Mouse (Mus musculus) midbrain, embryonic 10.5 days (tissue): ENCODE measurements at regions not wholly inside any gene's neighbourhood (a gene's known extent, or its start where the extent isn't known, plus 50 kb on each side); places are given as distances from the start of the nearest gene placed in this dataset.
"Not testable (repeated sequence)": the region's sequence is repeated elsewhere in the genome, so short reads cannot be mapped to it uniquely, and the experiment has no call there.

ENCODE experiments used
- DNase-seq: peaks from one replicate; pipeline ENCODE4 v3.0.0-alpha.2; 2017; ENCODE audit warnings: low spot score
- H3K27ac ChIP-seq: fragments of 300-500 bp; sonication (generic); replicated peaks from 2 replicates; pipeline ENCODE4 v1.5.1; 2016; ENCODE audit warnings: mild to moderate bottlenecking
- H3K27me3 ChIP-seq: fragments of 300-500 bp; sonication (generic); 2 replicates; pipeline ENCODE4 v1.6.1; 2016; ENCODE audit warnings: low read depth, mild to moderate bottlenecking; ENCODE audit not compliant: poor library complexity, severe bottlenecking
- H3K36me3 ChIP-seq: fragments of 300-500 bp; sonication (generic); 2 replicates; pipeline ENCODE4 v1.6.1; 2016; ENCODE audit warnings: mild to moderate bottlenecking, moderate library complexity
- H3K4me1 ChIP-seq: fragments of 300-500 bp; sonication (generic); 2 replicates; pipeline ENCODE4 v1.6.1; 2016
- H3K4me3 ChIP-seq: fragments of 300-500 bp; sonication (generic); 2 replicates; pipeline ENCODE4 v1.5.1; 2016; ENCODE audit warnings: mild to moderate bottlenecking, moderate library complexity
- H3K9me3 ChIP-seq: fragments of 300-500 bp; sonication (generic); replicated peaks from 2 replicates; pipeline ENCODE4 v1.6.1; 2016; ENCODE audit warnings: mild to moderate bottlenecking
- WGBS: fragments of 180-500 bp; shearing (Covaris S2); methylation state at CpG from one replicate; pipeline ENCODE4 v1.1.7; 2016; 5-methylcytosine and 5-hydroxymethylcytosine counted together

- H3K4me1 ChIP-seq = peaks cover 16% of the 10 kb centered on the region
- H3K4me3 ChIP-seq = no peak overlapping the region
- H3K27me3 ChIP-seq = peaks cover 4% of the 10 kb centered on the region; the same call in 1 of the 2 replicates
- H3K36me3 ChIP-seq = no peaks in the 10 kb centered on the region
- no peak for DNase-seq
- no peaks in the 10 kb centered on the region for H3K9me3 ChIP-seq
- 77% methylated on average over 7 of the region's 7 CpGs for WGBS
- no peak overlapping the region for H3K27ac ChIP-seq
Measured at GRCm38 (mm10) chr17:14144082-14144481, 60.0 kb downstream of the Dact2 start.

- Histone ChIP-seq H3K27me3 (no peaks in the 10 kb centered on the region), H3K4me3 (no peak overlapping the region), H3K36me3 (no peaks in the 10 kb centered on the region), H3K27ac (no peak overlapping the region), H3K4me1 (peaks cover 16% of the 10 kb centered on the region), H3K9me3 (no peaks in the 10 kb centered on the region)
- no peak for DNase-seq
- WGBS = 75% methylated on average over 5 of the region's 5 CpGs
Measured at GRCm38 (mm10) chr17:14141669-14142068, 62.4 kb downstream of the Dact2 start.

GRCm38 (mm10) chr17:14140266-14140665 lies 63.8 kb downstream of the Dact2 start:
- no peak for DNase-seq
- Histone ChIP-seq H3K27me3 (no peaks in the 10 kb centered on the region), H3K9me3 (no peaks in the 10 kb centered on the region), H3K36me3 (no peaks in the 10 kb centered on the region), H3K4me1 (peaks cover 16% of the 10 kb centered on the region), H3K27ac (no peak overlapping the region), H3K4me3 (no peak overlapping the region)
- WGBS = 77% methylated on average over 2 of the region's 2 CpGs

GRCm38 (mm10) chr17:14138941-14139340 lies 65.2 kb downstream of the Dact2 start:
- no peak overlapping the region for H3K4me3 ChIP-seq
- H3K36me3 ChIP-seq = no peaks in the 10 kb centered on the region
- no peak for DNase-seq
- peaks cover 16% of the 10 kb centered on the region for H3K4me1 ChIP-seq
- no peak overlapping the region for H3K27ac ChIP-seq
- no peaks in the 10 kb centered on the region for H3K27me3 ChIP-seq
- WGBS = 88% methylated on average over 5 of the region's 5 CpGs
- H3K9me3 ChIP-seq = no peaks in the 10 kb centered on the region

GRCm38 (mm10) chr17:14136702-14137315 lies 67.3 kb downstream of the Dact2 start:
- peaks cover 10% of the 10 kb centered on the region for H3K4me1 ChIP-seq

GRCm38 (mm10) chr17:14134604-14135003 lies 69.5 kb downstream of the Dact2 start:
- no peak overlapping the region for H3K4me3 ChIP-seq
- H3K27ac ChIP-seq = no peak overlapping the region
- no peaks in the 10 kb centered on the region for H3K9me3 ChIP-seq
- no peaks in the 10 kb centered on the region for H3K4me1 ChIP-seq
- WGBS = 80% methylated on average over 3 of the region's 3 CpGs
- no peaks in the 10 kb centered on the region for H3K27me3 ChIP-seq
- no peaks in the 10 kb centered on the region for H3K36me3 ChIP-seq
- DNase-seq = no peak

More at GRCm38 (mm10) chr17:14136702-14137315, 67.3 kb downstream of the Dact2 start:
- H3K27ac ChIP-seq = no peak overlapping the region
- WGBS = 66% methylated on average over 6 of the region's 6 CpGs
- H3K27me3 ChIP-seq = no peaks in the 10 kb centered on the region
- no peak overlapping the region for H3K4me3 ChIP-seq
- DNase-seq = peak; percentile 26
- H3K9me3 ChIP-seq = no peaks in the 10 kb centered on the region
- H3K36me3 ChIP-seq = no peaks in the 10 kb centered on the region

GRCm38 (mm10) chr17:14133986-14134385 lies 70.1 kb downstream of the Dact2 start:
- 81% methylated on average over 2 of the region's 2 CpGs for WGBS
- H3K27ac ChIP-seq = no peak overlapping the region
- H3K4me3 ChIP-seq = no peak overlapping the region
- DNase-seq = no peak
- H3K9me3 ChIP-seq = no peaks in the 10 kb centered on the region
- H3K4me1 ChIP-seq = no peaks in the 10 kb centered on the region
- no peaks in the 10 kb centered on the region for H3K27me3 ChIP-seq
- no peaks in the 10 kb centered on the region for H3K36me3 ChIP-seq

GRCm38 (mm10) chr17:14127031-14127430 lies 67.7 kb upstream of the Gm7358 start:
- not testable (repeated sequence) for H3K4me1 ChIP-seq, H3K27ac ChIP-seq, H3K4me3 ChIP-seq, H3K27me3 ChIP-seq, DNase-seq, H3K9me3 ChIP-seq, H3K36me3 ChIP-seq
- WGBS = 31% methylated on average over 2 of the region's 2 CpGs

GRCm38 (mm10) chr17:14118863-14119262 lies 59.5 kb upstream of the Gm7358 start:
- no peaks in the 10 kb centered on the region for H3K36me3 ChIP-seq
- H3K9me3 ChIP-seq = no peaks in the 10 kb centered on the region
- DNase-seq = no peak
- H3K27ac ChIP-seq = no peak overlapping the region
- H3K4me1 ChIP-seq = no peaks in the 10 kb centered on the region
- H3K4me3 ChIP-seq = no peak overlapping the region
- whole genome bisulfite sequencing = 92% methylated on average over 3 of the region's 3 CpGs
- H3K27me3 ChIP-seq = no peaks in the 10 kb centered on the region

- no peaks in the 10 kb centered on the region for H3K9me3 ChIP-seq
- no peak overlapping the region for H3K27ac ChIP-seq
- WGBS = 88% methylated on average over 2 of the region's 2 CpGs
- H3K27me3 ChIP-seq = no peaks in the 10 kb centered on the region
- H3K4me1 ChIP-seq = no peaks in the 10 kb centered on the region
- no peak for DNase-seq
- H3K36me3 ChIP-seq = no peaks in the 10 kb centered on the region
- no peak overlapping the region for H3K4me3 ChIP-seq
Measured at GRCm38 (mm10) chr17:14116223-14116622, 56.9 kb upstream of the Gm7358 start.

GRCm38 (mm10) chr17:14114856-14115255 lies 55.5 kb upstream of the Gm7358 start:
- DNase-seq = no peak
- Histone ChIP-seq H3K4me3 (no peak overlapping the region), H3K9me3 (no peaks in the 10 kb centered on the region), H3K27ac (no peak overlapping the region), H3K27me3 (no peaks in the 10 kb centered on the region), H3K36me3 (no peaks in the 10 kb centered on the region), H3K4me1 (no peaks in the 10 kb centered on the region)
- 77% methylated on average over 2 of the region's 2 CpGs for WGBS

GRCm38 (mm10) chr17:14111692-14112091 lies 52.4 kb upstream of the Gm7358 start:
- 27% methylated on average over 1 of the region's 1 CpGs for WGBS

More at GRCm38 (mm10) chr17:14111692-14112091, 52.4 kb upstream of the Gm7358 start:
- H3K4me3 ChIP-seq, H3K27ac ChIP-seq, H3K9me3 ChIP-seq, H3K27me3 ChIP-seq, H3K36me3 ChIP-seq, H3K4me1 ChIP-seq: not testable (repeated sequence)
- peak; percentile 15 for DNase-seq
